ENCODE assay signal across 11 mouse cellular contexts in genomic region chr9:89212428-89212827, GRCm38 (mm10). TPM values are rescaled to one million over a fixed set of nuclear protein-coding genes. Genes with fewer than 3 reads are reported as not detected.
DNase-seq lines count a peak whose midpoint lies in the region; ATAC-seq and TF ChIP-seq lines count a peak whose summit lies in the region.
"Not testable (repeated sequence)": the region's sequence is repeated elsewhere in the genome, so short reads cannot be mapped to it uniquely, and the experiment has no call there.
"Had no signal": no experiment of that assay in that cellular context is flagged by ENCODE, and none has a peak within 500 bp of the region (broad histone marks: within the 10 kb centered on the region; RNA-seq: fewer than 3 reads in every experiment).

No protein-coding gene starts in this region.

- not testable (repeated sequence) for H3K4me1 ChIP-seq in hindbrain, postnatal 0 days (ENCODE audit: insufficient read depth, low read length); lung, embryonic 14.5 days (ENCODE audit: insufficient read depth)

- H3K9me3 ChIP-seq in hindbrain, postnatal 0 days (ENCODE audit: low read length); lung, embryonic 14.5 days (ENCODE audit: low read depth, low read length): not testable (repeated sequence)

- not testable (repeated sequence) for H3K36me3 ChIP-seq in hindbrain, postnatal 0 days (ENCODE audit: insufficient read depth, low read length); lung, embryonic 14.5 days (ENCODE audit: insufficient read depth)

- intact Hi-C loops in gastrocnemius, adult 2 months (cut with DNase I) = not testable (repeated sequence)

- not testable (repeated sequence) for H3K27ac ChIP-seq in gastrocnemius, adult 2 months; hindbrain, postnatal 0 days; lung, embryonic 14.5 days (ENCODE audit: low read depth)

- H3K4me3 ChIP-seq in gastrocnemius, adult 2 months; hindbrain, postnatal 0 days (ENCODE audit: low read length); lung, embryonic 14.5 days (ENCODE audit: low read depth, low read length): not testable (repeated sequence)

- H3K27me3 ChIP-seq in hindbrain, postnatal 0 days (ENCODE audit: insufficient read depth, low read length); lung, embryonic 14.5 days (ENCODE audit: insufficient read depth, low read length): not testable (repeated sequence)

- H3K4me2 ChIP-seq in hindbrain, postnatal 0 days (ENCODE audit: low read depth, low read length); lung, embryonic 14.5 days: not testable (repeated sequence)

- TF ChIP-seq CTCF in gastrocnemius, adult 2 months (IDR thresholded peaks at IDR 0.05) = peak; percentile 36; the same call in 1 of the 2 replicates
- TF ChIP-seq CTCF in hindbrain, postnatal 0 days (IDR thresholded peaks at IDR 0.05; ENCODE audit: low read depth) = peak; percentile 32; the same call in 1 of the 2 replicates
- TF ChIP-seq CTCF in lung, embryonic 14.5 days (IDR thresholded peaks at IDR 0.05; ENCODE audit: low read depth) = peak; percentile 30

- not testable (repeated sequence) for H3K9ac ChIP-seq in hindbrain, postnatal 0 days (replicated peaks; ENCODE audit: low read length); lung, embryonic 14.5 days

- ATAC-seq in hindbrain, postnatal 0 days; lung, embryonic 14.5 days (ENCODE audit: insufficient read depth): not testable (repeated sequence)
- ATAC-seq in monocyte, adult 5-6 weeks (replicated peaks; ENCODE audit: insufficient number of reproducible peaks, low FRiP score, low TSS enrichment, poor library complexity, severe bottlenecking) = peak; percentile 48

- DNase-seq in CD8-positive naive resting alpha-beta T cell, adult 2 months (ENCODE audit: low read depth in 2 of 2, low spot score in 2 of 2) = peak; percentile 75 to 79
- peak; percentile 45 to 52 for DNase-seq in cerebellum, adult 18-20 months
- DNase-seq in gastrocnemius, adult 2 months = peak; percentile 26
- DNase-seq in hindbrain, postnatal 0 days (ENCODE audit: low spot score); lung, embryonic 14.5 days: not testable (repeated sequence)
- DNase-seq in kidney, postnatal 10 days = peak; percentile 39
- peak; percentile 74 for DNase-seq in thymus, postnatal 25 days

- WGBS in hindbrain, postnatal 0 days = 45% methylated on average over 1 of the region's 1 CpGs
- 23% methylated on average over 1 of the region's 1 CpGs for WGBS in lung, embryonic 14.5 days

RNA-seq across cellular contexts. Expression of gene Mthfs, which starts 2.0 kb away (rescaled TPM):
- 10 to 100 TPM; 10.3 to 16.4 TPM for total RNA-seq in gastrocnemius, adult 2 months (2021)
- 5.3 and 11.1 TPM in 2 replicates for total RNA-seq in hindbrain, postnatal 0 days (2014; rRNA removed)
- polyA plus RNA-seq in hindbrain, postnatal 0 days (2015; fragmentation: Nextera tagmentation; extraction: Ambion mirVana) = 22.5 and 23.7 TPM in 2 replicates
- polyA plus RNA-seq in lung, embryonic 14.5 days (2014; fragmentation: Nextera tagmentation; extraction: Ambion mirVana) = 22.4 and 23.4 TPM in 2 replicates
- 53.0 to 88.2 TPM (median 78.6 TPM) in 3 replicates for total RNA-seq in monocyte, adult 5-6 weeks (2017)

RNA-seq across cellular contexts. Expression of gene Gm29094, which starts 13.2 kb away (rescaled TPM):
- total RNA-seq in gastrocnemius, adult 2 months (2021) = not detected
- total RNA-seq in hindbrain, postnatal 0 days (2014; rRNA removed) = 2.0 TPM in 1 of 2 replicates, not detected in the other
- not detected in 2 replicates for polyA plus RNA-seq in hindbrain, postnatal 0 days (2015; fragmentation: Nextera tagmentation; extraction: Ambion mirVana)
- 2.0 TPM in 1 of 2 replicates, not detected in the other for polyA plus RNA-seq in lung, embryonic 14.5 days (2014; fragmentation: Nextera tagmentation; extraction: Ambion mirVana)
- 13.9 to 78.1 TPM (median 28.4 TPM) in 3 replicates for total RNA-seq in monocyte, adult 5-6 weeks (2017)
- total RNA-seq: adrenal gland, adult 18-20 months; gastrocnemius, adult 18-20 months; layer of hippocampus, postnatal 14 days had no signal

RNA-seq across cellular contexts. Expression of gene Bcl2a1b, which starts 13.4 kb away (rescaled TPM):
- total RNA-seq in gastrocnemius, adult 2 months (2021) = not detected
- 0.16 TPM in 1 of 2 replicates, not detected in the other for total RNA-seq in hindbrain, postnatal 0 days (2014; rRNA removed)
- polyA plus RNA-seq in hindbrain, postnatal 0 days (2015; fragmentation: Nextera tagmentation; extraction: Ambion mirVana) = 2.4 and 2.6 TPM in 2 replicates
- polyA plus RNA-seq in lung, embryonic 14.5 days (2014; fragmentation: Nextera tagmentation; extraction: Ambion mirVana) = 4.3 and 4.6 TPM in 2 replicates
- 467 to 840 TPM (median 592 TPM) in 3 replicates for total RNA-seq in monocyte, adult 5-6 weeks (2017)
- total RNA-seq: gastrocnemius, adult 18-20 months; layer of hippocampus, postnatal 14 days had no signal

Comparison
In these comparisons a context has a peak if more than half of its experiments do, and no peak if none do; other contexts are left out.
1. RNA of gene Bcl2a1b, which starts 13.4 kb away (total RNA-seq): 467 to 840 TPM in monocyte, adult 5-6 weeks; 0.16 TPM in hindbrain, postnatal 0 days and not detected in gastrocnemius, adult 2 months; every median in the first group is over 100 times any median in the second.
2. Peak in every context shown above with its lines, with median percentiles within 50 percentile points of each other: CTCF ChIP-seq.